Mouse (Mus musculus) G1E (cell line): ENCODE results near the gene Mbnl1.

Source experiments
- CTCF ChIP-seq: IDR thresholded peaks from 2 replicates; pipeline ENCODE4 v1.5.1; 2012; ENCODE audit warnings: low read depth, low read length, inconsistent platforms, mixed read lengths
- GATA1 ChIP-seq: IDR thresholded peaks from 2 replicates; pipeline ENCODE4 v1.6.1; 2012; ENCODE audit warnings: borderline replicate concordance, low read length, inconsistent platforms, mixed read lengths

DNA sequence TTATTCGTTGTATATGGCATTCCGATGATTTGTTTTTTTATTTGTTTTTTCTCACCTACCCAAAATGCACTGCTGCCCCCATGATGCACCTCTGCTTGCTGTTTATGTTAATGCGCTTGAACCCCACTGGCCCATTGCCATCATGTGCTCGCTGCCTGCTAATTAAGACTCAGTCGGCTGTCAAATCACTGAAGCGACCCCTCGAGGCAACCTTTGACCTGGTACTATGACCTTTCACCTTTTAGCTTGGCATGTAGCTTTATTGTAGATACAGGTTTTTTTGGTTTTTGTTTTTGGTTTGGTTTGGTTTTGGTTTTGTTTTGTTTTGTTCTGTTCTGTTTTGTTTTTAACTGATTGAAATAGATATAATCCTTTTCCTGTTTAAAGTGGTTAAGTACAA lies 141.9 kb downstream of the Mbnl1 start:
- TF ChIP-seq CTCF: no peak
- no peak for TF ChIP-seq GATA1
